Mouse (Mus musculus): ENCODE data around the gene Wdr83os. TPM values are rescaled to one million over a fixed set of nuclear protein-coding genes. Genes with fewer than 3 reads are reported as not detected.
A peak's percentile ranks its signal among the peaks of the same experiment; 100 is the strongest.
"Not testable (repeated sequence)": the region's sequence is repeated elsewhere in the genome, so short reads cannot be mapped to it uniquely, and the experiment has no call there.

Gene Wdr83os
- polyA plus RNA-seq, 1 experiment from 2014 or later = 141 TPM

GRCm38 (mm10) chr8:85076993-85077392, 3.5 kb upstream of the Wdr83os start:
- Histone ChIP-seq H3K4me1 (ENCODE audit: control insufficient read depth, insufficient read depth, low read length) (peaks cover 18% of the 10 kb centered on the region), H3K27me3 (ENCODE audit: control insufficient read depth, insufficient read depth, low read length) (no peaks in the 10 kb centered on the region), H3K4me2 (ENCODE audit: low read length) (no peak overlapping the region), H3K36me3 (ENCODE audit: control insufficient read depth, insufficient read depth, low read length) (peaks cover 50% of the 10 kb centered on the region), H3K9ac (replicated peaks; ENCODE audit: low read length) (no peak overlapping the region), H3K9me3 (ENCODE audit: control insufficient read depth, low read length) (no peaks in the 10 kb centered on the region), H3K27ac (replicated peaks; ENCODE audit: low read depth, low read length) (no peak overlapping the region), H3K4me3 (replicated peaks; ENCODE audit: low read depth, low read length) (no peak overlapping the region)
- peak; percentile 56; the same call in 1 of the 2 replicates for ATAC-seq (ENCODE audit: low FRiP score, low TSS enrichment)
- 0% methylated on average over 2 of the region's 2 CpGs for WGBS
- peak; percentile 93 for DNase-seq

GRCm38 (mm10) chr8:85080214-85080531, 367 bp upstream of the Wdr83os start:
- ATAC-seq (ENCODE audit: low FRiP score, low TSS enrichment) (no peak), DNase-seq (peak; percentile 21)
- peaks cover 22% of the 10 kb centered on the region for H3K4me1 ChIP-seq (ENCODE audit: control insufficient read depth, insufficient read depth, low read length)
- H3K27ac ChIP-seq (replicated peaks; ENCODE audit: low read depth, low read length) = peak overlapping the region; percentile 16
- peaks cover 30% of the 10 kb centered on the region for H3K36me3 ChIP-seq (ENCODE audit: control insufficient read depth, insufficient read depth, low read length)
- 0% methylated on average over 25 of the region's 25 CpGs for WGBS
- H3K27me3 ChIP-seq (ENCODE audit: control insufficient read depth, insufficient read depth, low read length) = no peaks in the 10 kb centered on the region
- H3K9ac ChIP-seq (replicated peaks; ENCODE audit: low read length) = peak overlapping the region; percentile 91
- no peaks in the 10 kb centered on the region for H3K9me3 ChIP-seq (ENCODE audit: control insufficient read depth, low read length)
- peak overlapping the region; percentile 87 for H3K4me3 ChIP-seq (replicated peaks; ENCODE audit: low read depth, low read length)
- H3K4me2 ChIP-seq (ENCODE audit: low read length) = peak overlapping the region; percentile 93

GRCm38 (mm10) chr8:85081216-85081555, 646 bp downstream of the Wdr83os start, which contains the start of gene Wdr83:
TSS of gene Wdr83 (minus strand) at chr8:85081306.
- H3K27me3 ChIP-seq (ENCODE audit: control insufficient read depth, insufficient read depth, low read length) = no peaks in the 10 kb centered on the region
- H3K4me1 ChIP-seq (ENCODE audit: control insufficient read depth, insufficient read depth, low read length) = peaks cover 22% of the 10 kb centered on the region
- peak within 1 kb of the TSS; percentile 93 for H3K4me2 ChIP-seq (ENCODE audit: low read length)
- H3K9me3 ChIP-seq (ENCODE audit: control insufficient read depth, low read length) = no peaks in the 10 kb centered on the region
- peaks cover 20% of the 10 kb centered on the region for H3K36me3 ChIP-seq (ENCODE audit: control insufficient read depth, insufficient read depth, low read length)
- peak within 1 kb of the TSS; percentile 87 for H3K4me3 ChIP-seq (replicated peaks; ENCODE audit: low read depth, low read length)
- H3K27ac ChIP-seq (replicated peaks; ENCODE audit: low read depth, low read length) = peak within 1 kb of the TSS; percentile 16
- H3K9ac ChIP-seq (replicated peaks; ENCODE audit: low read length) = peak within 1 kb of the TSS; percentile 91
- peak; percentile 53; the same call in 1 of the 2 replicates for ATAC-seq (ENCODE audit: low FRiP score, low TSS enrichment)
- 3% methylated on average over 9 of the region's 9 CpGs for WGBS
- peak; percentile 25 for DNase-seq

GRCm38 (mm10) chr8:85082169-85082568, 1.6 kb downstream of the Wdr83os start:
- H3K4me3 ChIP-seq (replicated peaks; ENCODE audit: low read depth, low read length); ATAC-seq (ENCODE audit: low FRiP score, low TSS enrichment); H3K9me3 ChIP-seq (ENCODE audit: control insufficient read depth, low read length); H3K4me2 ChIP-seq (ENCODE audit: low read length); H3K27me3 ChIP-seq (ENCODE audit: control insufficient read depth, insufficient read depth, low read length); H3K27ac ChIP-seq (replicated peaks; ENCODE audit: low read depth, low read length); DNase-seq; H3K9ac ChIP-seq (replicated peaks; ENCODE audit: low read length): not testable (repeated sequence)
- peaks cover 15% of the 10 kb centered on the region for H3K36me3 ChIP-seq (ENCODE audit: control insufficient read depth, insufficient read depth, low read length)
- WGBS = 94% methylated on average over 4 of the region's 4 CpGs
- H3K4me1 ChIP-seq (ENCODE audit: control insufficient read depth, insufficient read depth, low read length) = peaks cover 22% of the 10 kb centered on the region

GRCm38 (mm10) chr8:85083108-85083813, 2.7 kb downstream of the Wdr83os start, which contains the start of gene Man2b1:
TSS of gene Man2b1 (plus strand) at chr8:85083270.
- peak within 1 kb of the TSS; percentile 59 for H3K4me3 ChIP-seq (replicated peaks; ENCODE audit: low read depth, low read length)
- no peaks in the 10 kb centered on the region for H3K9me3 ChIP-seq (ENCODE audit: control insufficient read depth, low read length)
- peaks cover 22% of the 10 kb centered on the region for H3K4me1 ChIP-seq (ENCODE audit: control insufficient read depth, insufficient read depth, low read length)
- ATAC-seq (ENCODE audit: low FRiP score, low TSS enrichment) (peak; percentile 81), DNase-seq (peak; percentile 85)
- H3K27ac ChIP-seq (replicated peaks; ENCODE audit: low read depth, low read length) = no peak within 1 kb of the TSS
- no peaks in the 10 kb centered on the region for H3K27me3 ChIP-seq (ENCODE audit: control insufficient read depth, insufficient read depth, low read length)
- H3K36me3 ChIP-seq (ENCODE audit: control insufficient read depth, insufficient read depth, low read length) = peaks cover 11% of the 10 kb centered on the region
- WGBS = under 1% methylated on average over 30 of the region's 30 CpGs
- H3K9ac ChIP-seq (replicated peaks; ENCODE audit: low read length) = peak within 1 kb of the TSS; percentile 61
- H3K4me2 ChIP-seq (ENCODE audit: low read length) = peak within 1 kb of the TSS; percentile 89

- ATAC-seq (ENCODE audit: low FRiP score, low TSS enrichment) (no peak), DNase-seq (no peak)
- no peak overlapping the region for H3K9ac ChIP-seq (replicated peaks; ENCODE audit: low read length)
- WGBS = 91% methylated on average over 8 of the region's 8 CpGs
- no peak overlapping the region for H3K27ac ChIP-seq (replicated peaks; ENCODE audit: low read depth, low read length)
- H3K36me3 ChIP-seq (ENCODE audit: control insufficient read depth, insufficient read depth, low read length) = peaks cover 6% of the 10 kb centered on the region; the same call in 1 of the 2 replicates
- H3K9me3 ChIP-seq (ENCODE audit: control insufficient read depth, low read length) = no peaks in the 10 kb centered on the region
- no peak overlapping the region for H3K4me3 ChIP-seq (replicated peaks; ENCODE audit: low read depth, low read length)
- peaks cover 19% of the 10 kb centered on the region for H3K4me1 ChIP-seq (ENCODE audit: control insufficient read depth, insufficient read depth, low read length)
- H3K27me3 ChIP-seq (ENCODE audit: control insufficient read depth, insufficient read depth, low read length) = no peaks in the 10 kb centered on the region
- H3K4me2 ChIP-seq (ENCODE audit: low read length) = no peak overlapping the region
These were observed 4.1 kb downstream of the Wdr83os start for GRCm38 (mm10) chr8:85084633-85085032.

- Histone ChIP-seq H3K36me3 (ENCODE audit: control insufficient read depth, insufficient read depth, low read length) (peaks cover 12% of the 10 kb centered on the region; the same call in 1 of the 2 replicates), H3K4me3 (replicated peaks; ENCODE audit: low read depth, low read length) (no peak overlapping the region), H3K9me3 (ENCODE audit: control insufficient read depth, low read length) (no peaks in the 10 kb centered on the region), H3K27ac (replicated peaks; ENCODE audit: low read depth, low read length) (no peak overlapping the region), H3K4me2 (ENCODE audit: low read length) (no peak overlapping the region), H3K9ac (replicated peaks; ENCODE audit: low read length) (no peak overlapping the region), H3K27me3 (ENCODE audit: control insufficient read depth, insufficient read depth, low read length) (no peaks in the 10 kb centered on the region), H3K4me1 (ENCODE audit: control insufficient read depth, insufficient read depth, low read length) (peaks cover 15% of the 10 kb centered on the region)
- DNase-seq (no peak), ATAC-seq (ENCODE audit: low FRiP score, low TSS enrichment) (no peak)
- WGBS = 88% methylated on average over 3 of the region's 3 CpGs
These were observed 5.7 kb downstream of the Wdr83os start for GRCm38 (mm10) chr8:85086238-85086637.

GRCm38 (mm10) chr8:85088771-85089170, 8.2 kb downstream of the Wdr83os start:
- no peak overlapping the region for H3K4me2 ChIP-seq (ENCODE audit: low read length)
- ATAC-seq (ENCODE audit: low FRiP score, low TSS enrichment) = no peak
- H3K4me3 ChIP-seq (replicated peaks; ENCODE audit: low read depth, low read length) = no peak overlapping the region
- H3K9me3 ChIP-seq (ENCODE audit: control insufficient read depth, low read length) = no peaks in the 10 kb centered on the region
- WGBS = 91% methylated on average over 2 of the region's 2 CpGs
- H3K36me3 ChIP-seq (ENCODE audit: control insufficient read depth, insufficient read depth, low read length) = peaks cover 22% of the 10 kb centered on the region
- H3K27ac ChIP-seq (replicated peaks; ENCODE audit: low read depth, low read length) = no peak overlapping the region
- H3K9ac ChIP-seq (replicated peaks; ENCODE audit: low read length) = no peak overlapping the region
- peaks cover 2% of the 10 kb centered on the region for H3K4me1 ChIP-seq (ENCODE audit: control insufficient read depth, insufficient read depth, low read length)
- DNase-seq = no peak
- H3K27me3 ChIP-seq (ENCODE audit: control insufficient read depth, insufficient read depth, low read length) = no peaks in the 10 kb centered on the region

- Histone ChIP-seq H3K9ac (replicated peaks; ENCODE audit: low read length) (no peak overlapping the region), H3K27me3 (ENCODE audit: control insufficient read depth, insufficient read depth, low read length) (no peaks in the 10 kb centered on the region), H3K9me3 (ENCODE audit: control insufficient read depth, low read length) (no peaks in the 10 kb centered on the region), H3K4me2 (ENCODE audit: low read length) (no peak overlapping the region), H3K36me3 (ENCODE audit: control insufficient read depth, insufficient read depth, low read length) (peaks cover 37% of the 10 kb centered on the region), H3K27ac (replicated peaks; ENCODE audit: low read depth, low read length) (no peak overlapping the region), H3K4me1 (ENCODE audit: control insufficient read depth, insufficient read depth, low read length) (no peaks in the 10 kb centered on the region), H3K4me3 (replicated peaks; ENCODE audit: low read depth, low read length) (no peak overlapping the region)
- WGBS = 94% methylated on average over 11 of the region's 11 CpGs
- DNase-seq (no peak), ATAC-seq (ENCODE audit: low FRiP score, low TSS enrichment) (no peak)
These were observed 10.3 kb downstream of the Wdr83os start for GRCm38 (mm10) chr8:85090856-85091255.

Measured in midbrain, embryonic 14.5 days (tissue).